ENCODE assay signal across 12 mouse cellular contexts in genomic region chr2:69077189-69077588, GRCm38 (mm10). TPM values are rescaled to one million over a fixed set of nuclear protein-coding genes. Genes with fewer than 3 reads are reported as not detected.
DNase-seq lines count a peak whose midpoint lies in the region; ATAC-seq and TF ChIP-seq lines count a peak whose summit lies in the region.
"Had no signal": no experiment of that assay in that cellular context is flagged by ENCODE, and none has a peak within 500 bp of the region (broad histone marks: within the 10 kb centered on the region; RNA-seq: fewer than 3 reads in every experiment).

No protein-coding gene starts in this region.

- no peaks in the 10 kb centered on the region for H3K27me3 ChIP-seq in hindbrain, postnatal 0 days (ENCODE audit: insufficient read depth, low read length)
- no peaks in the 10 kb centered on the region for H3K27me3 ChIP-seq in hindbrain, embryonic 13.5 days
- H3K27me3 ChIP-seq: limb, embryonic 13.5 days; midbrain, embryonic 12.5 days had no signal

- H3K9ac ChIP-seq in hindbrain, postnatal 0 days (replicated peaks; ENCODE audit: low read length) = no peak overlapping the region
- no peak overlapping the region for H3K9ac ChIP-seq in hindbrain, embryonic 13.5 days
- H3K9ac ChIP-seq: limb, embryonic 13.5 days; midbrain, embryonic 12.5 days had no signal

- H3K4me1 ChIP-seq in hindbrain, postnatal 0 days (ENCODE audit: insufficient read depth, low read length) = 0 out of 2 replicates have a peak, but pooled peaks cover 4% of the 10 kb centered on the region
- H3K4me1 ChIP-seq in hindbrain, embryonic 13.5 days (replicated peaks) = no peaks in the 10 kb centered on the region
- H3K4me1 ChIP-seq: midbrain, embryonic 12.5 days had no signal

- DNase-seq in hindbrain, postnatal 0 days (ENCODE audit: low spot score) = no peak
- DNase-seq in ZHBTc4 (ENCODE audit: low read depth, low spot score) = peak; percentile 56
- peak; percentile 35 for DNase-seq in heart, adult 8-10 months (ENCODE audit: low spot score)
- DNase-seq in lung, adult 18-20 months = peak; percentile 9 to 17
- no peak for DNase-seq in embryo, embryonic 11 days
- DNase-seq in layer of hippocampus, postnatal 10 days (ENCODE audit: low spot score in 2 of 2) = no peak
- DNase-seq in urinary bladder, postnatal 14 days (ENCODE audit: low spot score) = no peak

- WGBS in hindbrain, postnatal 0 days = 74% methylated on average over 3 of the region's 3 CpGs
- 80% methylated on average over 3 of the region's 3 CpGs for WGBS in hindbrain, embryonic 13.5 days

- no peak overlapping the region for H3K4me2 ChIP-seq in hindbrain, postnatal 0 days (ENCODE audit: low read depth, low read length)
- H3K4me2 ChIP-seq in hindbrain, embryonic 13.5 days = no peak overlapping the region
- H3K4me2 ChIP-seq: limb, embryonic 13.5 days; midbrain, embryonic 12.5 days had no signal

- no peak overlapping the region for H3K27ac ChIP-seq in hindbrain, postnatal 0 days
- no peak overlapping the region for H3K27ac ChIP-seq in hindbrain, embryonic 13.5 days
- H3K27ac ChIP-seq: limb, embryonic 13.5 days; midbrain, embryonic 12.5 days had no signal

- H3K9me3 ChIP-seq in hindbrain, postnatal 0 days (ENCODE audit: low read length) = no peaks in the 10 kb centered on the region
- H3K9me3 ChIP-seq in hindbrain, embryonic 13.5 days = no peaks in the 10 kb centered on the region
- H3K9me3 ChIP-seq: G1E; limb, embryonic 13.5 days; midbrain, embryonic 12.5 days had no signal

- ATAC-seq in hindbrain, postnatal 0 days = 0 out of 2 replicates have a peak, but pooled peaks have one; percentile 40
- no peak for ATAC-seq in hindbrain, embryonic 13.5 days (ENCODE audit: low FRiP score)

- no peak overlapping the region for H3K4me3 ChIP-seq in hindbrain, postnatal 0 days (ENCODE audit: low read length)
- no peak overlapping the region for H3K4me3 ChIP-seq in hindbrain, embryonic 13.5 days
- H3K4me3 ChIP-seq: limb, embryonic 13.5 days; midbrain, embryonic 12.5 days had no signal

- TF ChIP-seq CTCF in hindbrain, postnatal 0 days (IDR thresholded peaks at IDR 0.05; ENCODE audit: low read depth) = no peak

- H3K36me3 ChIP-seq in hindbrain, postnatal 0 days (ENCODE audit: insufficient read depth, low read length) = no peaks in the 10 kb centered on the region
- H3K36me3 ChIP-seq in hindbrain, embryonic 13.5 days = 0 out of 2 replicates have a peak, but pooled peaks cover 4% of the 10 kb centered on the region
- H3K36me3 ChIP-seq: limb, embryonic 13.5 days; midbrain, embryonic 12.5 days had no signal

RNA-seq across cellular contexts. Expression of gene Nostrin, which starts 58.4 kb away (rescaled TPM):
- 1.9 and 4.5 TPM in 2 replicates for total RNA-seq in hindbrain, postnatal 0 days (2014; rRNA removed)
- polyA plus RNA-seq in hindbrain, postnatal 0 days (2015; fragmentation: Nextera tagmentation; extraction: Ambion mirVana) = 2.3 and 2.5 TPM in 2 replicates
- 0.71 and 1.1 TPM in 2 replicates for polyA plus RNA-seq in hindbrain, embryonic 13.5 days (2015; fragmentation: Nextera tagmentation; extraction: Ambion mirVana)
- total RNA-seq in heart, adult 8-10 months (2022) = 1 to 10 TPM; 3.7 to 4.8 (median 4.2) TPM
- 1 to 10 TPM; 4.0 to 5.0 TPM for total RNA-seq in layer of hippocampus, postnatal 10 days (2021)
- total RNA-seq: hematopoietic stem cell, adult 5-6 weeks had no signal
- polyA plus RNA-seq: G1E had no signal

Comparison
In these comparisons a context has a peak if more than half of its experiments do, and no peak if none do; other contexts are left out.
1. DNase-seq: peak in ZHBTc4 (single experiment), heart, adult 8-10 months (single experiment) and lung, adult 18-20 months (2 of 2); none in hindbrain, postnatal 0 days (single experiment), embryo, embryonic 11 days (single experiment), layer of hippocampus, postnatal 10 days (0 of 2) and urinary bladder, postnatal 14 days (single experiment).